Mouse (Mus musculus): ENCODE measurements around the gene Pde4a.

DNA sequence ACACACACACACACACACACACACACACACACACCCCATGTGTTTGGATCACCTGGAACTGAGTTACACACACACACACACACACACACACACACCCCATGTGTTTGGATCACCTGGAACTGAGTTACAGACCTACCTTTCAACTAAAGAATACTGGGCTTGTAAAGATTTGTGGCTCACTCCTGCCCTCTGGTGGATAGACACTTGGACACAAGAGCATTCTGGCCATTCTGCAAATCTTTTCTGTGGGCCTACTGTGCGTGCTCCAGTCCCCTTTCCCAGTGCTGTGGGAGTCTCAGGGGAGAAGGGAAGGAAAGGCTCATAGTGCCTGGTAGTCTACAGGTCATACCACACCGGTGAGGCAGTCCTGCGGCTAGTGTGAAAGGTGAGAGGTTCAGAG is 28.3 kb upstream of the Pde4a start:
- no peak for TF ChIP-seq MEF2A (IDR thresholded peaks at IDR 0.05; ENCODE audit: borderline replicate concordance, low read depth, low read length)
- no peak; the same call in 1 of the 2 replicates for TF ChIP-seq EP300 (IDR thresholded peaks at IDR 0.05; ENCODE audit: low read length)
- peak; percentile 86 for TF ChIP-seq SIN3A (IDR thresholded peaks at IDR 0.05; ENCODE audit: low read length)
- peak; percentile 43 for TF ChIP-seq POLR2A (IDR thresholded peaks at IDR 0.05; ENCODE audit: low read depth, low read length)
- peak; percentile 54 to 87 for TF ChIP-seq CTCF (conservative IDR thresholded peaks at IDR 0.05 in 1 of 2, IDR thresholded peaks at IDR 0.05 in 1 of 2; ENCODE audit: low read depth in 2 of 2, low read length in 2 of 2)
- no peak for TF ChIP-seq POLR2AphosphoS2 (IDR thresholded peaks at IDR 0.05; ENCODE audit: low read depth, low read length)
- no peak for TF ChIP-seq MAFK (IDR thresholded peaks at IDR 0.05; ENCODE audit: insufficient replicate concordance, low read length)

Measured in CH12.LX (cell line).